Mouse (Mus musculus) stomach, postnatal 0 days (tissue): ENCODE results near the gene Klhl2.
A peak's percentile ranks its signal among the peaks of the same experiment; 100 is the strongest.

Experiments used
- CTCF ChIP-seq: IDR thresholded peaks from 2 replicates; pipeline ENCODE4 v1.5.1; 2016; ENCODE audit warnings: antibody characterized with exemption, low read depth, mild to moderate bottlenecking, moderate library complexity
- EP300 ChIP-seq: optimal IDR thresholded peaks from 2 replicates; pipeline ENCODE3; 2016; ENCODE audit warnings: antibody characterized with exemption

DNA sequence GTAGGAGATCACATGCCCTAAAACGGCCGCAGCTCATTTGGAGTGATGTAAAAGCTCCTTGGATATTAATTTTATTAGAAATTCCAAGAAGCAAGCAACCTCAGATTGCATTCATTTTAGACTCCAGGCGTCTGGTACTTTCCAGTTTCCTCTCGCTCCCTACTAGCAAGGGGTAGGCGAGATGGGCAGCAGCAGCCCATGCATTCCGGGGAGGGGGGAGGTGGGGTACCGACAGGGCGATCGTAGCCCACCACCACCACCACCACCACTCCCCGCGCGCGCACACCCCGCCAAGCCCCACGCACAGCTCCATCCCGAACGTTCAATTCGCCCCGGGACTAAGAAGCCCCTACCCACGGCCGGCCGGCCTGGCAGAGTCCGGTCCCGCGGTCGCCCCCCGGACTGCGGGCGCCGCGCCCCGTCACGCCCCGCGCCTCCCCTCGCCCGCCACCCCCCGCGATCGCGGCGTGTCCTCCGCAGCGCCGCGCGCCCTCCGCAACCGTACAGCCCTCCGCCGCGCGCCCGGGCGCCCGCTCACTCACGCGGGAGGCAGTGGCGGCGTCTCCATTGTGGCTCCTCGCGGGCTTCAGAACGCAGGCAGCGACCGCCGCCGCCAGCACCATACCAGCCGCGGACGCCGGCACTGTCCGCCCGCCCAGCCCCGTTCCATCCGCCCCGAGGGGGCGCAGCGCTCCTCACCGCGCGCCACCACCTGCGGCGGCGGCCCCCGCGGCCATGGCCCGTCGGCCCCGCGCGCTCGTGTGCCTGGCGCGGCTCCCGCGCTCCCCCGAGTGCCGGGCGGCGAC lies 523 bp downstream of the Klhl2 start:
- TF ChIP-seq CTCF, result peak; percentile 33; the same call in 1 of the 2 replicates
- TF ChIP-seq EP300, result no peak
